Mouse (Mus musculus) olfactory bulb, adult 2 months (tissue): ENCODE measurements around the gene Vegfc.

Experiments
- CTCF ChIP-seq: fragments of 200-500 bp; IDR thresholded peaks from 2 replicates; pipeline ENCODE4 v1.5.1; 2012; ENCODE audit warnings: low read depth, mild to moderate bottlenecking, low read length, moderate library complexity; ENCODE audit not compliant: insufficient read depth
- POLR2A ChIP-seq: fragments of 200-500 bp; IDR thresholded peaks from 2 replicates; pipeline ENCODE4 v1.6.1; 2012; ENCODE audit warnings: mild to moderate bottlenecking, low read depth, low read length, moderate library complexity; ENCODE audit not compliant: insufficient read depth

- TF ChIP-seq CTCF: no peak
- TF ChIP-seq POLR2A: no peak
These were observed 11.8 kb downstream of the Vegfc start for GRCm38 (mm10) chr8:54089204-54089603.
